Mouse (Mus musculus) hindbrain, embryonic 13.5 days (tissue): ENCODE results near the gene 2010003K11Rik. TPM values are rescaled to one million over a fixed set of nuclear protein-coding genes. Genes with fewer than 3 reads are reported as not detected.
"Not testable (repeated sequence)": the region's sequence is repeated elsewhere in the genome, so short reads cannot be mapped to it uniquely, and the experiment has no call there.

Source experiments
- ATAC-seq: fragments of 200-750 bp; cut with Nextera tagmentation; 2 replicates; pipeline ENCODE4 v1.8.0; 2017; ENCODE audit warnings: moderate TSS enrichment; ENCODE audit not compliant: low FRiP score
- H3K27ac ChIP-seq: fragments of 300-500 bp; sonication (generic); 2 replicates; pipeline ENCODE4 v1.5.1; 2015; ENCODE audit warnings: inconsistent platforms, mild to moderate bottlenecking, moderate library complexity
- H3K27me3 ChIP-seq: fragments of 300-500 bp; sonication (generic); 2 replicates; pipeline ENCODE4 v1.6.1; 2015; ENCODE audit warnings: mild to moderate bottlenecking, inconsistent platforms
- H3K36me3 ChIP-seq: fragments of 300-500 bp; sonication (generic); 2 replicates; pipeline ENCODE4 v1.6.1; 2015; ENCODE audit warnings: mild to moderate bottlenecking, inconsistent platforms
- H3K4me1 ChIP-seq: fragments of 300-500 bp; sonication (generic); replicated peaks from 2 replicates; pipeline ENCODE4 v1.6.1; 2015; ENCODE audit warnings: inconsistent platforms
- H3K4me2 ChIP-seq: fragments of 300-500 bp; sonication (generic); 2 replicates; pipeline ENCODE4 v1.6.1; 2015; ENCODE audit warnings: inconsistent platforms, mild to moderate bottlenecking, moderate library complexity
- H3K4me3 ChIP-seq: fragments of 300-500 bp; sonication (generic); 2 replicates; pipeline ENCODE4 v1.5.1; 2015; ENCODE audit warnings: mild to moderate bottlenecking, inconsistent platforms
- H3K9ac ChIP-seq: fragments of 300-500 bp; sonication (generic); 2 replicates; pipeline ENCODE4 v1.6.1; 2015; ENCODE audit warnings: mild to moderate bottlenecking, inconsistent platforms
- H3K9me3 ChIP-seq: fragments of 300-500 bp; sonication (generic); 2 replicates; pipeline ENCODE4 v1.6.1; 2016; ENCODE audit warnings: inconsistent platforms
- WGBS: fragments of 180-500 bp; shearing (Covaris S2); methylation state at CpG from one replicate; pipeline ENCODE4 v1.1.7; 2015; 5-methylcytosine and 5-hydroxymethylcytosine counted together
- polyA plus RNA-seq: library from polyadenylated mRNA; unstranded; fragments of >200 nt; fragmentation: Nextera tagmentation; extraction: Ambion mirVana; gene quantifications from 2 replicates; pipeline ENCODE4 v1.2.1, GENCODE M21; 2015

2010003K11Rik gene
- polyA plus RNA-seq, 1 experiment from 2014 or later: not detected

- no peaks in the 10 kb centered on the region for H3K9me3 ChIP-seq
- H3K4me1 ChIP-seq: peaks cover 10% of the 10 kb centered on the region
- ATAC-seq: no peak
- H3K27ac ChIP-seq: no peak overlapping the region
- 58% methylated on average over 3 of the region's 3 CpGs for WGBS
- H3K9ac ChIP-seq: no peak overlapping the region
- peaks cover 57% of the 10 kb centered on the region for H3K27me3 ChIP-seq
- no peak overlapping the region for H3K4me2 ChIP-seq
- no peak overlapping the region for H3K4me3 ChIP-seq
- no peaks in the 10 kb centered on the region for H3K36me3 ChIP-seq
Measured at GRCm38 (mm10) chr19:4474739-4475138, 23.6 kb downstream of the 2010003K11Rik start.

GRCm38 (mm10) chr19:4473549-4473948, 24.8 kb downstream of the 2010003K11Rik start:
- Histone ChIP-seq H3K36me3 (no peaks in the 10 kb centered on the region), H3K4me2 (no peak overlapping the region), H3K27ac (no peak overlapping the region), H3K4me3 (no peak overlapping the region), H3K9me3 (no peaks in the 10 kb centered on the region), H3K27me3 (peaks cover 47% of the 10 kb centered on the region), H3K4me1 (peaks cover 10% of the 10 kb centered on the region), H3K9ac (no peak overlapping the region)
- WGBS: 91% methylated on average over 5 of the region's 5 CpGs
- ATAC-seq: no peak

- no peak overlapping the region for H3K9ac ChIP-seq
- ATAC-seq: no peak
- H3K4me3 ChIP-seq: no peak overlapping the region
- no peak overlapping the region for H3K27ac ChIP-seq
- 30% methylated on average over 5 of the region's 5 CpGs for WGBS
- no peak overlapping the region for H3K4me2 ChIP-seq
- no peaks in the 10 kb centered on the region for H3K36me3 ChIP-seq
- 0 out of 2 replicates have a peak, but pooled peaks cover 4% of the 10 kb centered on the region for H3K27me3 ChIP-seq
- no peaks in the 10 kb centered on the region for H3K4me1 ChIP-seq
- no peaks in the 10 kb centered on the region for H3K9me3 ChIP-seq
Measured at GRCm38 (mm10) chr19:4468363-4468762, 30.0 kb downstream of the 2010003K11Rik start.

- Histone ChIP-seq H3K9me3 (no peaks in the 10 kb centered on the region), H3K4me1 (no peaks in the 10 kb centered on the region), H3K4me2 (no peak overlapping the region), H3K9ac (no peak overlapping the region), H3K4me3 (no peak overlapping the region), H3K36me3 (no peaks in the 10 kb centered on the region), H3K27ac (no peak overlapping the region), H3K27me3 (no peaks in the 10 kb centered on the region)
- 88% methylated on average over 4 of the region's 4 CpGs for WGBS
- ATAC-seq: no peak
Measured at GRCm38 (mm10) chr19:4464666-4465065, 33.7 kb downstream of the 2010003K11Rik start.

GRCm38 (mm10) chr19:4461981-4462380, 36.4 kb downstream of the 2010003K11Rik start:
- H3K36me3 ChIP-seq: no peaks in the 10 kb centered on the region
- 90% methylated on average over 8 of the region's 8 CpGs for WGBS
- H3K27me3 ChIP-seq: peaks cover 7% of the 10 kb centered on the region; the same call in 1 of the 2 replicates
- no peak for ATAC-seq
- no peak overlapping the region for H3K27ac ChIP-seq
- H3K9ac ChIP-seq: no peak overlapping the region
- H3K9me3 ChIP-seq: no peaks in the 10 kb centered on the region
- no peak overlapping the region for H3K4me2 ChIP-seq
- 0 out of 2 replicates have a peak, but pooled peaks cover under 1% of the 10 kb centered on the region for H3K4me1 ChIP-seq
- no peak overlapping the region for H3K4me3 ChIP-seq

- Histone ChIP-seq H3K36me3 (no peaks in the 10 kb centered on the region), H3K4me2 (0 out of 2 replicates have a peak overlapping the region, but pooled peaks have one; percentile 8), H3K9ac (no peak overlapping the region), H3K27me3 (peaks cover 7% of the 10 kb centered on the region; the same call in 1 of the 2 replicates), H3K27ac (no peak overlapping the region), H3K4me3 (no peak overlapping the region), H3K9me3 (no peaks in the 10 kb centered on the region), H3K4me1 (peaks cover 14% of the 10 kb centered on the region)
- WGBS: 10% methylated on average over 11 of the region's 11 CpGs
- no peak for ATAC-seq
Measured at GRCm38 (mm10) chr19:4456227-4456626, 42.2 kb downstream of the 2010003K11Rik start.

- no peaks in the 10 kb centered on the region for H3K36me3 ChIP-seq
- H3K9me3 ChIP-seq: no peaks in the 10 kb centered on the region
- peaks cover 7% of the 10 kb centered on the region; the same call in 1 of the 2 replicates for H3K27me3 ChIP-seq
- WGBS: 78% methylated on average over 15 of the region's 15 CpGs
- no peak overlapping the region for H3K9ac ChIP-seq
- no peak overlapping the region for H3K27ac ChIP-seq
- H3K4me2 ChIP-seq: no peak overlapping the region
- peaks cover 14% of the 10 kb centered on the region for H3K4me1 ChIP-seq
- no peak for ATAC-seq
- no peak overlapping the region for H3K4me3 ChIP-seq
Measured at GRCm38 (mm10) chr19:4455071-4455800, 43.1 kb downstream of the 2010003K11Rik start.

- not testable (repeated sequence) for H3K9me3 ChIP-seq, H3K27me3 ChIP-seq, H3K4me2 ChIP-seq, H3K4me3 ChIP-seq, H3K36me3 ChIP-seq, H3K9ac ChIP-seq, H3K27ac ChIP-seq, ATAC-seq
- WGBS: 74% methylated on average over 1 of the region's 1 CpGs
- peaks cover 14% of the 10 kb centered on the region for H3K4me1 ChIP-seq
Measured at GRCm38 (mm10) chr19:4454040-4454439, 44.3 kb downstream of the 2010003K11Rik start.

GRCm38 (mm10) chr19:4452525-4452924, 45.9 kb downstream of the 2010003K11Rik start:
- no peaks in the 10 kb centered on the region for H3K36me3 ChIP-seq
- peak overlapping the region; percentile 24; the same call in 1 of the 2 replicates for H3K9ac ChIP-seq
- ATAC-seq: no peak
- H3K9me3 ChIP-seq: no peaks in the 10 kb centered on the region
- H3K4me1 ChIP-seq: peaks cover 14% of the 10 kb centered on the region
- H3K27ac ChIP-seq: no peak overlapping the region
- H3K27me3 ChIP-seq: peaks cover 6% of the 10 kb centered on the region; the same call in 1 of the 2 replicates
- no peak overlapping the region for H3K4me3 ChIP-seq
- WGBS: 48% methylated on average over 4 of the region's 4 CpGs
- H3K4me2 ChIP-seq: no peak overlapping the region

- Histone ChIP-seq H3K27me3 (peaks cover under 1% of the 10 kb centered on the region; the same call in 1 of the 2 replicates), H3K4me2 (no peak overlapping the region), H3K36me3 (no peaks in the 10 kb centered on the region), H3K4me1 (peaks cover 14% of the 10 kb centered on the region), H3K9me3 (no peaks in the 10 kb centered on the region), H3K27ac (no peak overlapping the region), H3K9ac (peak overlapping the region; percentile 24; the same call in 1 of the 2 replicates), H3K4me3 (no peak overlapping the region)
- 23% methylated on average over 5 of the region's 5 CpGs for WGBS
- ATAC-seq: no peak
Measured at GRCm38 (mm10) chr19:4451965-4452364, 46.4 kb downstream of the 2010003K11Rik start.

- Histone ChIP-seq H3K9me3 (no peaks in the 10 kb centered on the region), H3K27ac (no peak overlapping the region), H3K4me1 (peaks cover 11% of the 10 kb centered on the region), H3K27me3 (no peaks in the 10 kb centered on the region; the same call in 1 of the 2 replicates), H3K9ac (no peak overlapping the region), H3K36me3 (no peaks in the 10 kb centered on the region), H3K4me2 (no peak overlapping the region), H3K4me3 (no peak overlapping the region)
- 70% methylated on average over 8 of the region's 8 CpGs for WGBS
- no peak for ATAC-seq
Measured at GRCm38 (mm10) chr19:4451098-4451497, 47.3 kb downstream of the 2010003K11Rik start.

- H3K9ac ChIP-seq: no peak overlapping the region
- H3K9me3 ChIP-seq: no peaks in the 10 kb centered on the region
- 68% methylated on average over 5 of the region's 5 CpGs for WGBS
- H3K4me3 ChIP-seq: no peak overlapping the region
- no peak overlapping the region for H3K4me2 ChIP-seq
- H3K4me1 ChIP-seq: peaks cover 11% of the 10 kb centered on the region
- ATAC-seq: no peak
- no peaks in the 10 kb centered on the region for H3K36me3 ChIP-seq
- no peaks in the 10 kb centered on the region; the same call in 1 of the 2 replicates for H3K27me3 ChIP-seq
- no peak overlapping the region for H3K27ac ChIP-seq
Measured at GRCm38 (mm10) chr19:4450666-4451065, 47.7 kb downstream of the 2010003K11Rik start.

- H3K36me3 ChIP-seq: no peaks in the 10 kb centered on the region
- no peaks in the 10 kb centered on the region for H3K27me3 ChIP-seq
- no peak overlapping the region for H3K27ac ChIP-seq
- H3K9ac ChIP-seq: no peak overlapping the region
- no peak overlapping the region for H3K4me2 ChIP-seq
- H3K9me3 ChIP-seq: no peaks in the 10 kb centered on the region
- ATAC-seq: no peak
- H3K4me1 ChIP-seq: peaks cover 11% of the 10 kb centered on the region
- H3K4me3 ChIP-seq: no peak overlapping the region
- 97% methylated on average over 9 of the region's 9 CpGs for WGBS
Measured at GRCm38 (mm10) chr19:4449230-4449629, 49.2 kb downstream of the 2010003K11Rik start.
